Mouse (Mus musculus) small intestine, adult 2 months (tissue): ENCODE data around the gene Anapc15. TPM values are rescaled to one million over a fixed set of nuclear protein-coding genes. Genes with fewer than 3 reads are reported as not detected.

Source experiments
- H3K27ac ChIP-seq: fragments of 200-500 bp; 2 replicates; pipeline ENCODE4 v1.5.1; 2012; ENCODE audit warnings: low read depth, low read length, control low read depth, inconsistent platforms; ENCODE audit not compliant: insufficient read depth
- H3K27me3 ChIP-seq: fragments of 200-500 bp; 2 replicates; pipeline ENCODE4 v1.6.1; 2012; ENCODE audit warnings: mild to moderate bottlenecking, moderate library complexity, low read length, inconsistent platforms; ENCODE audit not compliant: control insufficient read depth, insufficient read depth
- H3K36me3 ChIP-seq: fragments of 200-500 bp; 2 replicates; pipeline ENCODE4 v1.6.1; 2012; ENCODE audit warnings: mild to moderate bottlenecking, low read length, control low read depth, inconsistent platforms; ENCODE audit not compliant: control insufficient read depth, insufficient read depth
- H3K4me1 ChIP-seq: fragments of 200-500 bp; 2 replicates; pipeline ENCODE4 v1.6.1; 2012; ENCODE audit warnings: low read length, inconsistent platforms, mixed read lengths; ENCODE audit not compliant: control insufficient read depth, insufficient read depth, insufficient read length
- H3K4me3 ChIP-seq: fragments of 200-500 bp; 2 replicates; pipeline ENCODE4 v1.5.1; 2012; ENCODE audit warnings: low read depth, mild to moderate bottlenecking, control low read depth, inconsistent platforms, low read length, moderate library complexity
- CTCF ChIP-seq: fragments of 200-500 bp; IDR thresholded peaks from 2 replicates; pipeline ENCODE4 v1.5.1; 2012; ENCODE audit warnings: low read depth, mild to moderate bottlenecking, control low read depth, inconsistent platforms, low read length, moderate library complexity, mixed read lengths; ENCODE audit not compliant: insufficient replicate concordance, insufficient read length; ENCODE audit errors: extremely low read depth
- POLR2A ChIP-seq: fragments of 200-500 bp; IDR thresholded peaks from 2 replicates; pipeline ENCODE4 v1.6.1; 2012; ENCODE audit warnings: low read depth, mild to moderate bottlenecking, control low read depth, inconsistent platforms, low read length, moderate library complexity
- WGBS: fragments of 180-500 bp; shearing (Covaris S2); methylation state at CpG from one replicate; pipeline ENCODE4 v1.1.7; 2018; 5-methylcytosine and 5-hydroxymethylcytosine counted together
- polyA plus RNA-seq: library from polyadenylated mRNA; depleted of rRNA; stranded (reverse); fragments of >200 nt; gene quantifications from 2 replicates; pipeline ENCODE4 v1.2.3, GENCODE M21; 2012

The Anapc15 gene
- polyA plus RNA-seq, 1 experiment, result 22.6 TPM

DNA sequence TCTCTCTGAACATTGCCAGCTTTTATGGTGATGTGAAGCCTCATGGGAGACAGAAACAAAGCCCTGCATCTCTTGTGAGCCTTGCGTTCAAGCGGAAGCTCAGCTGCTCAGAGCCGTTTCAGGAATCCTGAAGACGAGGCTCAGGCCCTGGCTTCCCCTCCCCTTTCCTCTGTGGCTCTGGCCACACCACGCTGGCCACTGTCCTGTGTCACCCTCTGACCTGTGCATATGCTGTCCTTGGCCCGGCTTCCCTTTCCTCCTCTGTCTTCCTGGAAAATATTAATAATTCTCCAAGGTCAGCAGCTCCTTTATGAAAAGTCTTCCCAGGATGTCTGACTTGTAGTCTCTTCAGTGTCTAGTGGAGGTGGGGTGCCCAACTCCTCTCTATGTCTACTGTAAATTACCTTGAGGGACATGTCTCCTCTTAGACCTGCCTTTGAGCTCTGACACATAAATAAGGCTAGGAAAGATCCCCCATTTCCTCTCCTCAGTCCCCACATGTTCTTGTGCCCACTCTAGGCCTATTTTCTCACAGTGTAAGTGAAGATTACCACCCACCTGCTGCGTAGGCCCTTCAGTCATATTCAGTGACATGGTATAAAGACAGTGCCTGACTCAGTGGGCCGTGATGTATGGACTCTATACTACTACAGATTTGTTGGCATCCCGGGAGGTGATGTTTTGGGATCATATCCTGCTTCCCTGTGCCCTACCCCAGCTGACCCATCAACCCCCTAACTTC lies 19.1 kb downstream of the Anapc15 start:
- no peak for TF ChIP-seq POLR2A
- TF ChIP-seq CTCF, result no peak
- 80% methylated on average over 9 of the region's 9 CpGs for WGBS
- Histone ChIP-seq H3K27me3 (no peaks in the 10 kb centered on the region), H3K4me3 (no peak overlapping the region), H3K27ac (no peak overlapping the region), H3K36me3 (no peaks in the 10 kb centered on the region), H3K4me1 (no peaks in the 10 kb centered on the region)

DNA sequence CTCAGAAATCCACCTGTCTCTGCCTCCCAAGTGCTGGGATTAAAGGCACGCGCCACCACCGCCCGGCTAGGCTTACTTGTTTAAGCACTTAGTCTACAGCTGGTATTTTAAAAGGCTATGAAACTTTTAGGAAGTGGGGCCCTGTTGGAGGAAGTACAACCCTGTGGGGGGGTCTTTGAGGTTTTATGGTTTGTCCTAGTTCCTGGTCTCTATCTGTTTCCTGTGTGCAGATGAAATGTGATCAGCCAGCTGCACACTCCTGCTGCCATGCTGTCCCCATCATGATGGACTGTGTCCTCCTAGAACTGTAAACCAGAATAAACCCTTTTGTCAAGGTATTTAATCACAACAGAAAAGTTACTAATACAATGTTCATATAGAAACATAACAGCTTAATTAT lies 20.6 kb downstream of the Anapc15 start:
- no peak overlapping the region for H3K27ac ChIP-seq
- no peak overlapping the region for H3K4me3 ChIP-seq
- WGBS, result 97% methylated on average over 4 of the region's 4 CpGs
- no peak for TF ChIP-seq POLR2A
- no peaks in the 10 kb centered on the region for H3K27me3 ChIP-seq
- no peaks in the 10 kb centered on the region for H3K36me3 ChIP-seq
- H3K4me1 ChIP-seq, result no peaks in the 10 kb centered on the region

DNA sequence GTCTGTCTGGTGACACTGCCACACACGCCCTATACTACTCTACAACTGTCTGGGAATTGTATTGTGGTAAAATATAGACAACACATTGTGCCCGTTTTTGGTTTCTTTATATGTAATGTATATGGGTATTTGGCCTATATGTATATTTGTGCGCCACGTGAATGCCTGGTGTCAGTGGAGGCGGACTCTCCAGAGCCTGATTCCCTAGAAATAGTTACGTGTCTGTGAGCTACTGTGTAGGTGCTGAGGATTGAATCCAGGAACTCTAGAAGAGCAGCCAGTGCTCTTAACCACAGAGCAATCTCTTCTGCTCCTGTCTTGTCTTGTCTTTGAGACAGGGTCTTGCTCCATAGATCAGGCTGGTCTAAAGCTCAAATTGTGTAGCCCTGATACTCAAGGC lies 22.8 kb downstream of the Anapc15 start:
- no peak overlapping the region for H3K4me3 ChIP-seq
- no peaks in the 10 kb centered on the region for H3K4me1 ChIP-seq
- H3K27me3 ChIP-seq, result no peaks in the 10 kb centered on the region
- WGBS, result 86% methylated on average over 6 of the region's 6 CpGs
- no peaks in the 10 kb centered on the region for H3K36me3 ChIP-seq
- no peak overlapping the region for H3K27ac ChIP-seq
- TF ChIP-seq POLR2A, result no peak
- no peak for TF ChIP-seq CTCF

DNA sequence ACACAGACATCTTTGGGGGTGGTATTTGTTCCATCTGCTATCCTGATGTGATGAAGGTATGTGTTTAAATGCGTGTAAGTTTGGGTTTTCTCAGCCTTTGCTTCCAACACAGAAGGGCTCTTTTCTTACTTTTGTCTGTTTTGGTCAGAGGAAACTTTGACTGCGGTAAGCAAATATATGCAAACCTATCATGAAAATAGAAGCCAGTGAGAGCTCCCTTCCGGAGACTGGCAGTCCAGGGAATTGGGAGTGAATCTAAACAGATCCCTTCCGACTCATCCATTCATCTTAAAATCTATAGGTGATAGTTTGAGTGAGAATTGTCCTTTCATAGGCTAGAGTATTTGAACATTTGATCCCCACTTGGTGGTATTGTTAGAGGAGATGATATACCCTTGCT lies 24.9 kb downstream of the Anapc15 start:
- H3K27ac ChIP-seq, result no peak overlapping the region
- 84% methylated on average over 4 of the region's 4 CpGs for WGBS

DNA sequence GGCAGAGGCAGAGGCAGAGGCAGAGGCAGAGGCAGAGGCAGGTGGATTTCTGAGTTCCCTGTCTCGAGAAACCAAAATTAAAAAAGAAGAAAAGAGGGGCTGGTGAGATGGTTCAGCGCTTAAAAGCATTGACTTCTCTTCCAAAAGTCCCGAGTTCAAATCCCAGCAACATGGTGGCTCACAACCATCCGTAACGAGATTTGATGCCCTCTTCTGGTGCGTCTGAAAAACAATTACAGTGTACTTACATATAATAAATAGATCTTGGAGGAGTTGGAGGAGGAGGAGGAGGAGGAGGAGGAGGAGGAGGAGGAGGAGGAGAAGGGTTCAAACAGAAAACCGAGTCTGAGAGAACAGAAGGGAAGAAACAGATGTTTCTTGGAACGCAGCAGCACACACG lies 32.2 kb downstream of the Anapc15 start:
- no peaks in the 10 kb centered on the region for H3K27me3 ChIP-seq
- H3K36me3 ChIP-seq, result no peaks in the 10 kb centered on the region
- H3K27ac ChIP-seq, result peak overlapping the region; percentile 32; the same call in 1 of the 2 replicates
- TF ChIP-seq POLR2A (no peak), CTCF (no peak)
- WGBS, result 23% methylated on average over 9 of the region's 9 CpGs
- peak overlapping the region; percentile 70 for H3K4me3 ChIP-seq
- 0 out of 2 replicates have a peak, but pooled peaks cover 2% of the 10 kb centered on the region for H3K4me1 ChIP-seq

More for the DNA sequence above, 24.9 kb downstream of the Anapc15 start:
- Histone ChIP-seq H3K36me3 (no peaks in the 10 kb centered on the region), H3K27me3 (no peaks in the 10 kb centered on the region), H3K4me3 (no peak overlapping the region), H3K4me1 (no peaks in the 10 kb centered on the region)
- TF ChIP-seq POLR2A (no peak), CTCF (no peak)

DNA sequence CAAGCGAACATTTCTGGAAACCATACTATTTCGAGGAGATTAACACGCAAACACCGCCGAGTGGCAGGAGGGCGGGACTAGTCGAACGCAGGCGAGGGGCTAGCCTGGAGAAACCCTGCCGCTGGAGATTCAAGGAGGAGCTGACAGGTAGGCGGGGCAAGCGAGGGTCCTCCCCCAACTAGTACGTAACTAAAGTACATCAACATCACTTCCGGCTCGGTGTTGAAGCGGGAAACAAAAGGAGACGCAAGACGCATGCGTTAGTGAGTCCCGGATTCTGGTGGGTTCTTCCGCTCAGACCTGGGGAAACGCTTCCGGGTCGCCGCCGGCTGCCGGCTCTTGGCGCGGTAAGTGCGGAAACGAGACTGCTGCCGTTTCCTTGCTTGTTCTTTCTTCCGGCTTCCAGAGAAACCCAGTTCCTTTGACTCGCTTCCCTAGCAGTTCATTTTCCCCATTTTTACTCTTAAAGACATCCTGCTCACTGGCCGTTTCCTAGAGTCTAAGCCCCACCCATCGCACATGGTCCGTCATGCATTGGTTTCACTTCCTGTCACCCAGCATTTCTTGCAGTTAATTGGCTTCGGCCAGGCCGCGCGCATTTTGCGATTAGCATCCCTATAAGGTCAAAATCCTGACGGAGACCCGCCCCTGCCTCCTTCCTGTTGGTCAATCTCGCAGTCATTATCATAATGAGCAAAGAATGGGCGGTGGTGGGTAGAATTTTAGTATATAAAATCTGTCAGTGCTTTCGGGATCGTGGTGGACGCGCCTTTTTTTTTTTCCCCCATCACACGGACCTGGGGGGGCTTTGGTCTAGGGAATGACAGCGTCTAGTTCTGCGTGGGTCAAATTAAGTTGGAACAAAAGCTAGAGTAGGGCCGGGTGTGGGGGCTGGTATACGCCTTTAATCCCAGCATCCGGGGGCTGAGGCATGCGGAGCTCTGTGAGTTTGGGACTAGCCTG lies 32.9 kb downstream of the Anapc15 start:
- no peak for TF ChIP-seq CTCF
- TF ChIP-seq POLR2A, result peak; percentile 47; the same call in 1 of the 2 replicates
- Histone ChIP-seq H3K4me3 (peak overlapping the region; percentile 70), H3K4me1 (0 out of 2 replicates have a peak, but pooled peaks cover 2% of the 10 kb centered on the region), H3K27me3 (no peaks in the 10 kb centered on the region), H3K36me3 (no peaks in the 10 kb centered on the region), H3K27ac (peak overlapping the region; percentile 85)
- under 1% methylated on average over 57 of the region's 57 CpGs for WGBS

DNA sequence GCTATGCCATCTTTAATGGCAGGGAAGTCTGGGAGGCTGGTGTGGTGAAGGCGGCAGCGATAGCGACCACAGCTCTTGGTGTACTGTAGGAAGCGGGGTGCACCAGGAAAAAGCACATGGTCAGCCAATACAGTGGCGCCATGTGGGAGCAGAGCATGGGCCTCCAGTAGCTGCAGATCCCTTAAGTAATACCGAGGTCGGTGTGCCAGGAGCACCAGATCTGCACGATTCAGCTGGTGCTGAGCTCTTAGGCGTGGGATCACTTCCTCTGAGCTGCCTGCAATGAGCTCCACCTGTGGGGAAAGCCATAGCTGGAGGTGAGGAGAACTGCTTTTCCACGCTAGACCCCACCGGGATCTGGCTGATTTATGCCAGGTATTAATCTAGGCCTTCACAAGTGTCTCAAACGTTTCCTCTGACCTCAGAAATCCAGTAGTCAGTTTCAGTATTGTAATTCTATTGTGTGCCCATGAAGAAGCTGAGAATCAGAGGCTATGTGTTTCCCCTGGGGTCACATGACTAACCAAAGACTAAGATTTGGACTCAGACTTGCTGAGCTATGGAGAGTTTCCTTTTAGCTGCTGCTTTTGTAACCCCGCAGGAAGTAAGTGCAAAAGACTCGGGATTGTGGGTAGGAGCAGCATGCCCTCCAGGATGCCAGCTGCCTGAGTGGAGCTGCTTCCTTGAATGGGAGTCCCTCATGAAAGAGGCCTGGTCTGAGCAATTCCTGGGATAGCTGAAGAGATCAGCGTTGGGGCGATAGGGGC lies 37.0 kb downstream of the Anapc15 start:
- Histone ChIP-seq H3K27ac (no peak overlapping the region), H3K36me3 (no peaks in the 10 kb centered on the region), H3K4me3 (no peak overlapping the region), H3K4me1 (0 out of 2 replicates have a peak, but pooled peaks cover 2% of the 10 kb centered on the region), H3K27me3 (no peaks in the 10 kb centered on the region)
- 91% methylated on average over 16 of the region's 16 CpGs for WGBS
- TF ChIP-seq CTCF, result no peak
- TF ChIP-seq POLR2A, result no peak
